Mouse (Mus musculus): Measurements from ENCODE around the gene H2afy. TPM values are rescaled to one million over a fixed set of nuclear protein-coding genes. Genes with fewer than 3 reads are reported as not detected.

Gene H2afy
- polyA plus RNA-seq (2012): 2,326 and 2,627 TPM in 2 replicates

DNA sequence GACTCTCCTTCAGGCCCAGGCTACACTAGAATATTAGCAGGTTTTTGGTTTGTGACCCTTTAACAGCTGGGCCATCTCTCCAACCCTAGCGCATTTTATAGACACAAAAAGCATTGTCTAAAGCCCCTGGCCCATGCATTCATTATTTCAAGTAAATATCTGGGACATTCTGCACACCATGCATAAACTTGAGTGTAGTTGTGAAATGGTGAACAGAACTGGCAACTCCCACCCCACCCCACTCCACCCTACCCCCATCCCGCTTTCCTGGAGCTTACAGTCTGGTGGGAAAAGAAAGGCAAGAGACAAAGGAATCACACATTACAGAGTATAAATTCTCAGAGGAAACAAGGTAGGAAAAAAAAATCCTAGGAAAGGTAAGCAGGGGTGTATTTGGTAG lies at the start of gene H2afy:
H2afy (minus strand) TSS at position 162 of the 400 bp plus-strand sequence.

DNA sequence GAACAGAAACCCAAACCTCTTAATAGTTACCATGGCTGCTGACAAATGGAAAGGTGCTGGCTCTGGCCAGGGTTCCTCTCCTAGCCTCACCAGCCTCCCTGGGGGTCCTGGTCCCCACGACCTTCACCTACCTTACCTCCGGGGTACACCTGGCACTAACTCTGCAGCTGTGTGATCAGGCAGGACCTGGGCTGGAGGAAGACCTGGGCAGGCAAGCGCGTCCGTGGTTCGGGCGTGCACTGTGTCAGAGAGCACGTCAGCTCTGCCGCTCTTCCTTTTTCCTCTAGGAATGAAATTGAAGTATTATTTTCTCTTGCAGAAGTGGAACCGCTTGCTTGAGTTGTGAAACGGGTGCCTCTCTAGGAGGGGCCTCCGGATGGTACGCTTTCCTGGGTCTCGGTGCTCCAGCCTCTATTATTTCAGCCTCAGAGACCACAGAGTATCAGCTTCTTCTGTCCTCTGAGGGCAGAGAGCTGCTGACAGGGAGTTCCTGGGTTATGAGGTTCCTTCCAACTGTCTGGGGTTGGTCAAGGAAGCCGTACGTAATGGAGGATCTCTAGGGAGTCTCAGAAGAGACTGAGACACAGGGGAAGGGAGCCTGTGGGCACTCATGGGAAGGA lies 42.4 kb upstream of the H2afy start, which contains the start of gene Tifab:
Tifab (minus strand) TSS at position 470 of the 620 bp plus-strand sequence.

Other genes with a start within 250 kb of the H2afy start
- 19.5 and 61.3 TPM in 2 replicates for gene Tifab, start 42.5 kb upstream of the H2afy start, polyA plus RNA-seq (2012)
- gene Neurog1, start 115.8 kb upstream of the H2afy start, polyA plus RNA-seq (2012): not detected in 2 replicates
- gene Cxcl14, start 160.2 kb upstream of the H2afy start, polyA plus RNA-seq (2012): 0.08 TPM in 1 of 2 replicates, not detected in the other

Data from megakaryocyte-erythroid progenitor cell, adult 5 weeks (primary cell).